In the genomic region with DNA sequence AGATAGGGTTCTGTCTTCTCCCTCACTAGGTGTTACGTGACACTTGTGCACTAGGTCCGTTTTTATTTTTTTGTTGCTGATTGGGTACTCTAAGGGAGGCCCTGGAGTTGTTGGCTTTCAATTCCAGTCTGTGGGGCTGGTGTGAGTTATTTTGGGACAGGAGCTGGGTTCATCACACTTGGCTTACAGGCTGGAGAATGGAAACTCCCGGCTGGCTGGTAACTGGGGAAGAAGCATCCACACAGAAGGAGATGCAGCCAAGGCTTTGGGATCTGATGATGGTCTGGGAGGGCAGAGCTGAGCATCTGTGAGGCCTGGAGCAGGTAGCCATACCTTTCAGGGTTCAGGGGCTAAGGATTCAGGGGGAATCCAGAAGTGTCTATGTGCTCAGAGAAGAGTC, we compare ENCODE assay signal across 24 mouse cellular contexts. TPM values are rescaled to one million over a fixed set of nuclear protein-coding genes. Genes with fewer than 3 reads are reported as not detected.
DNase-seq lines count a peak whose midpoint lies in the region; ATAC-seq lines count a peak whose summit lies in the region.
"Had no signal": no experiment of that assay in that cellular context is flagged by ENCODE, and none has a peak within 500 bp of the region (broad histone marks: within the 10 kb centered on the region; RNA-seq: fewer than 3 reads in every experiment).

No protein-coding gene starts in this region.

- ATAC-seq in hindbrain, embryonic 14.5 days (ENCODE audit: low FRiP score): no peak
- ATAC-seq: activated CD4-positive, CD25-positive, alpha-beta regulatory T cell, adult 4 months; CD4-positive, CD25-positive, alpha-beta regulatory T cell, adult 4 months; forebrain, embryonic 13.5 days; forebrain, embryonic 15.5 days; Patski had no signal

- 81% methylated on average over 3 of the region's 3 CpGs for WGBS in hindbrain, embryonic 10.5 days
- 84% methylated on average over 3 of the region's 3 CpGs for WGBS in hindbrain, embryonic 14.5 days

- H3K27ac ChIP-seq in hindbrain, embryonic 10.5 days: peak overlapping the region; percentile 30; the same call in 1 of the 2 replicates
- no peak overlapping the region for H3K27ac ChIP-seq in hindbrain, embryonic 14.5 days
- H3K27ac ChIP-seq: embryonic facial prominence, embryonic 10.5 days; embryonic facial prominence, embryonic 12.5 days; forebrain, embryonic 13.5 days; forebrain, embryonic 15.5 days had no signal

- intact Hi-C loops in gastrocnemius, postnatal 36 days (cut with DNase I): loop anchor here (5.0 kb wide), 2 partner anchors 162 to 212 kb away; no protein-coding TSS in a partner anchor

- DNase-seq in gastrocnemius, adult 18-20 months (ENCODE audit: low spot score): peak; percentile 66
- DNase-seq in gastrocnemius, postnatal 4 days (ENCODE audit: low spot score in 2 of 2): no peak
- DNase-seq in gastrocnemius, postnatal 25 days: peak; percentile 60
- no peak for DNase-seq in gastrocnemius, postnatal 36 days
- no peak for DNase-seq in hindbrain, embryonic 10.5 days (ENCODE audit: low spot score)
- DNase-seq in hindbrain, embryonic 14.5 days (ENCODE audit: low spot score): no peak
- DNase-seq: adrenal gland, adult 8-10 months; adrenal gland, postnatal 14 days; adrenal gland, postnatal 36 days; B cell, adult 2 months; cerebellum, adult 11-12 months; cerebellum, adult 2 months; cerebellum, adult 9-10 months; cerebellum, postnatal 10 days; cerebellum, postnatal 25 days had no signal

- H3K27me3 ChIP-seq in hindbrain, embryonic 10.5 days (ENCODE audit: insufficient read depth, poor library complexity, severe bottlenecking): peaks cover 19% of the 10 kb centered on the region; the same call in 1 of the 2 replicates
- H3K27me3 ChIP-seq in hindbrain, embryonic 14.5 days (ENCODE audit: control insufficient read depth, insufficient read depth, low read length): no peaks in the 10 kb centered on the region; the same call in 1 of the 2 replicates
- H3K27me3 ChIP-seq: embryonic facial prominence, embryonic 12.5 days; forebrain, embryonic 13.5 days; forebrain, embryonic 15.5 days had no signal

- peaks cover 53% of the 10 kb centered on the region for H3K4me1 ChIP-seq in hindbrain, embryonic 10.5 days (replicated peaks)
- H3K4me1 ChIP-seq in hindbrain, embryonic 14.5 days (replicated peaks; ENCODE audit: control insufficient read depth, insufficient read depth, low read length): peaks cover 33% of the 10 kb centered on the region

- no peak overlapping the region for H3K4me2 ChIP-seq in hindbrain, embryonic 14.5 days (replicated peaks)
- H3K4me2 ChIP-seq: embryonic facial prominence, embryonic 12.5 days; forebrain, embryonic 13.5 days; forebrain, embryonic 15.5 days had no signal

- no peak overlapping the region for H3K4me3 ChIP-seq in hindbrain, embryonic 10.5 days
- no peak overlapping the region for H3K4me3 ChIP-seq in hindbrain, embryonic 14.5 days (replicated peaks; ENCODE audit: low read length)
- H3K4me3 ChIP-seq: embryonic facial prominence, embryonic 10.5 days; embryonic facial prominence, embryonic 12.5 days; forebrain, embryonic 13.5 days; forebrain, embryonic 15.5 days had no signal

- H3K36me3 ChIP-seq in hindbrain, embryonic 10.5 days: no peaks in the 10 kb centered on the region
- H3K36me3 ChIP-seq in hindbrain, embryonic 14.5 days (replicated peaks; ENCODE audit: control insufficient read depth, insufficient read depth): no peaks in the 10 kb centered on the region
- H3K36me3 ChIP-seq: embryonic facial prominence, embryonic 10.5 days; embryonic facial prominence, embryonic 12.5 days; forebrain, embryonic 15.5 days; G1E had no signal

- no peaks in the 10 kb centered on the region for H3K9me3 ChIP-seq in hindbrain, embryonic 10.5 days
- no peaks in the 10 kb centered on the region for H3K9me3 ChIP-seq in hindbrain, embryonic 14.5 days (ENCODE audit: control insufficient read depth, low read length)
- H3K9me3 ChIP-seq: embryonic facial prominence, embryonic 10.5 days; embryonic facial prominence, embryonic 12.5 days; forebrain, embryonic 13.5 days; forebrain, embryonic 15.5 days had no signal

- H3K9ac ChIP-seq in hindbrain, embryonic 14.5 days: no peak overlapping the region
- H3K9ac ChIP-seq: embryonic facial prominence, embryonic 12.5 days; forebrain, embryonic 13.5 days; forebrain, embryonic 15.5 days had no signal

RNA-seq across cellular contexts. Expression of a gene that starts 6.5 kb away (rescaled TPM):
- 10 to 100 TPM; 34.5 to 75.8 TPM for total RNA-seq in gastrocnemius, adult 18-20 months (2021)
- total RNA-seq in gastrocnemius, postnatal 4 days (2021): 10 to 100 TPM; 24.4 to 27.4 TPM
- total RNA-seq in gastrocnemius, postnatal 25 days (2021): 10 to 100 TPM; 49.1 to 75.2 TPM
- 10 to 100 TPM; 54.9 to 67.2 TPM for total RNA-seq in gastrocnemius, postnatal 36 days (2021)
- 55.9 and 65.1 TPM in 2 replicates for polyA plus RNA-seq in hindbrain, embryonic 10.5 days (2016; fragmentation: Nextera tagmentation; extraction: Ambion mirVana)
- polyA plus RNA-seq in hindbrain, embryonic 14.5 days (2014; fragmentation: Nextera tagmentation; extraction: Ambion mirVana): 27.8 and 28.6 TPM in 2 replicates
- total RNA-seq: CH12.LX had no signal
- polyA plus RNA-seq: activated CD4-positive, CD25-positive, alpha-beta regulatory T cell, adult 4 months; CD4-positive, CD25-positive, alpha-beta regulatory T cell, adult 4 months; G1E had no signal

Comparison
In these comparisons a context has a peak if more than half of its experiments do, and no peak if none do; other contexts are left out.
1. DNase-seq: peak in gastrocnemius, adult 18-20 months (single experiment) and gastrocnemius, postnatal 25 days (single experiment); none in gastrocnemius, postnatal 4 days (0 of 2), gastrocnemius, postnatal 36 days (0 of 2), hindbrain, embryonic 10.5 days (single experiment) and hindbrain, embryonic 14.5 days (single experiment).